Mouse (Mus musculus): Measurements from ENCODE around the gene Galnt15.
A peak's percentile ranks its signal among the peaks of the same experiment; 100 is the strongest.

Galnt15 gene

DNA sequence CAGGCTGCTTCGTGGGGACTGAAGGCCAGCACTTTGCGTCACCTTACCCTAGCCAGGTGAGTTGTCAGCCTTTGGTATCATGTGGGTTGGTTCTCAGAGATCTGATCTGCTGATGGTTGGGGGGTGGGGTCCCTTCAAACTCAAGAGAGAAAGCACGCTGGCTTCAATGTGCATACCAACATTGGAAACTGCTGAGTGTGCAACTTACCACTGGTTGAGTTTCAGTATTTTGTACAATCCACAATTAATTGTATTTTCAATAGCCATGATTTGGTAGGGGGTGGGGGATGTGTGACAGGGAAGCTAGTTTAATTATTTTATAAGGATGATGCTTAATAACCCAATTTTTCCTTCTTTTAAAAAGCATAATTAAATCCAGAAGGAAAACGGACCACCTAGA is 62.9 kb downstream of the Galnt15 start:
- no peak for DNase-seq

DNA sequence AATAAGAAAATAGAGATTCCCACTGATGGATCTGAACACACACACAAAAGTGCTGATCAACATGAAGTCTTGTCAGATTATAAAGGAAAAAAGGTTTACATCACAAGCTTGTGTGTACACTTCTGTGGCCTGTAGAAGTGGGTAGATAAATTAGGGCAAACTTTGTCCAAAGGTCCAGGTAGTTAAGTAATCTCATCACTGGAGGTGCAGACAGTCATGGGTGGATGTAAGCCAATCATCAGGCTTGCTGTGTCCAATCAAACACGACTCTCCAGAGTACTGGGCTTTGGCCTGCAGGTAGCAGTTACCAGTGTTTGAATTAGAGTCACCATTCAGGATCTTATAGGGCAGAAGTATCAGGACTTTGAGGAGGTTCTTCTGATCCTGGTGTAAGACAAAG is 64.2 kb downstream of the Galnt15 start:
- no peak for DNase-seq

DNA sequence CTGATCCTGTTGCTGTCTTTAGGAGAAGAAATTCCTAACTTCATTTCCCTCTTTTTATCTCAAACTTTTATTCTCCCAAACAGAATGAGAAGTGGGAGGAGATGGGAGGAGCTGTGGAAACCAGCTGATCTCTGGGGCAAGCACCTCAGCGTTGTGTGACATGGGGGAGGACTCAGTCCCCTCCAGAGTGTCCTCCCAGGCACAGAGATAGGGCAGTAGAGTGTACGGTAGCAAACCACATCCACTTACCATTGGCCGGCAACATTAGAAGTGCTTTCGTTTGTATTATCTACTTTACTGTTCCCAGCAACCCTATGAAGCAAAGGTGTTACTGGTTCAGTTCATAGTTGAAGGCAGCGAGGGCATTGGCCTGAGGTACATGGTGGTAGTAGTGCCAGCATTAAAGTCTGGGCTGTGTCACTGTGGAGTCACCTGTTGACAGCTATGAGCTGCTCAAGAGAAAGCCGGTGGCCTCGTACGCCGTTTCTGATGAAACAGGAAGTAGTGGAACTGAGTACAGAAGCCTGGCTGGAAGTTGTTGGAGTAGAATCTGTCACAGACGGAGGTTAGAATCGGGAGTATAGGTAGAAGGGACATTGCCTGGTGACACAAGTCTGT is 64.8 kb downstream of the Galnt15 start:
- no peak for DNase-seq

DNA sequence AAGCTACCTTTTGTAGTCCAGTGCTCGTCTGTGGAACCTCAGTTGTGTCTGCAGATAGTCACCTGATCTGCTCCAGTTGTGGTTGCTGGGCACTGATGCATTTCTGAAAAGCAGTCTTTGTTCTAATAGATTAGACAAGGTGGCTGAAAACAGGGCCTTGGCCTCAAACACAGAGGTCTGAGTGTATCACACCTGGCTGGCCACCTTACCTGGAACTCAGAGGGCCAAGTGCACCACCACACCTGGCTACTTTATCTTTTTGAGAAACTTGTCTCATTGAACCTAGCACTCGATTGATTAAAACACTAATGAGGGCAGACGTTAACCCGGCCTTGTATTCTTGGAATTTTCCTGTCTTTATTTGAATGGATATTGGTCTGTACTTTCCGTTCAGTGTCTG is 66.9 kb downstream of the Galnt15 start:
- DNase-seq = no peak

DNA sequence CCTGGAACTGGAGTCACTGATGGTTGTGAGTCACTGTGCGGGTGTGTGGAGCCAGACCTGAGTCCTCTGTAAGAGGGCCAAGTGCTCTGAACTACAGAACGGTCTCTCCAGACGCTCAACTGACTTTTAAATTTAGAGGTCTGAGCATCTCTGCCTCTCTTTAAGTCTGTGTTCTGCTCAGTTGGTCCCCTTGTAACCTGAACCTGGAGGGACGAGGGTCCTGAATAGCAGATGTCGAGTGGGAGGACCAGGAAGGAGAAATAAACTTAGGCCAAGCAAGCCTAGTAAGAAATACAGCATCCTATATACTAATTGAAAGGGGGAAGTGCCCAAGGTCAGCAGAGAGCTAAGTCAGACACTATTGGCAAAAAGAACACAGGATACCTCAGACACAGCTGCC is 68.0 kb downstream of the Galnt15 start:
- DNase-seq = no peak

DNA sequence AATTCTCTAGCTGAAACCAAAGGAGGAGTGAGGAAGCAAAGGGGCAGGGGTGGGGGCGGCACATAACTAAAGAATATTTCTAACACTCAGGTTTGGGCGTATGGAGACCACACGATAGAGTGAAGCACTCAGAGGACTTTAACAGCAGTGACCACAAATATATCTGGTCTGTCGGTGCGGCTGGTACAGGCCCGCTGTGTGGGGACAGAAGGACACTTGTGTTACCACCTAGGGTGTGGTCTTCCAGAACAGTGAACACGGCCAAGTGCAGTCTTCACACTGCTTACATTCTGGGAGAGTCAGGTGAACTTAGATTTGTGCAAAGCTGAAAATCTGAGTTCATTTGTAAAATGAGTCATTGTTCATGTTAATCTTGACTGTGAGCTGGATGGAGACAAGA is 68.9 kb downstream of the Galnt15 start:
- no peak for DNase-seq

DNA sequence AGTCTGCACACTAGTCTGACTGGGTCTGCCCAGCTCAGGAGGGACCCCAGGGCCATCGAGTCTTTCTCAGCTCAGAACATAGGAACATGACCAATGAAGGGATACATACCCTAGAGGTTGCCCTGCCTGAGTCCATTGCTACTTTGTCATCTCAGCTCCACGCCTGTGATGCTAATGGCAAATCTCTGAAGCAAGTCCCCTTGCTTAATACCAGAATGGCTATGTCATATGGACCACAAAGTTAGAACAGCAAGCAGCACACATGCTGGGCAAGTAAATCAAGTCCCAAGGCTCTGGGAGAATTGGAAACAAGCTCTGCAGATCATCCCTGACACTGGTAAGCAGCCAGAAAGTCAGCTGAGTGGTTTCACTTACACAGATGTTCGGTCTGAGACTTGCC is 70.2 kb downstream of the Galnt15 start:
- no peak for DNase-seq

DNA sequence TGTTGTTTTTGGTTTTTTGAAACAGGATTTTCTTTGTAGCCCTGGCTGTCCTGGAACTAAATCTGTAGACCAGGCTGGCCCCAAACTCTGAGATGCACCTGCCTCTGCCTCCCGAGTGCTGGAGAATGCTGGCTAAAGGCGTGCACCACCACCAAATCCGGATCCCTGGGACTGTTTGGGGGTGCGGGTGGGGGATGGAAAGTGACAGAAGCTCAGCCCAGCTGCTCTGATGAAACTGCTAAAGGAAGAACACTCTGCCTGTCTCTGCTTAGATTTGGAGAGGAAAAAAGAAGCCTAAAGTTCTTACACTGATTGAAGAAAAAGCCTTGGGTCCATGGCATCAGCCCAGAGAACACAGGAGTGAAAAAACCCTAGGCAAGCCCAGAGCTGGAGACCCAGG is 74.8 kb downstream of the Galnt15 start:
- DNase-seq = no peak

DNA sequence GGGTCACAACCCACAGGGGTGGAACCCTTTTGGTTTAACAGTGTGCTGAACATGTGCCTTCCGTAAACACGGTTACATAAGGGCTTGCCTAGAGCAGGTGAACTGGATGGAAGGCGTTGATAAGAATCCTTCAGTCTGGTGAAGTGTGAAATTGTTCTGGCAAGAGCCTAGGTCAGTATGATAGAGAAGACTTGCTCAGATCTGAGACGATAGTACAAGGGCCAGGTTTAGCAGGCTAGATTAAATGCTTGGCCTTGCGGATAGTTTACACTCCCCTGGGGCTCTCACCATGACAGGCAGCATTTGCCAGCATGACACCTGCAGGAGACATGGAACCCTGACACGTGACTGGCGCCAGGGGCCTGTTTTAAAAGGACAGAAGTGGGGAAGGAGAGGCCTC is 76.9 kb downstream of the Galnt15 start:
- DNase-seq = peak in 1 of 2 experiments; percentile 9

DNA sequence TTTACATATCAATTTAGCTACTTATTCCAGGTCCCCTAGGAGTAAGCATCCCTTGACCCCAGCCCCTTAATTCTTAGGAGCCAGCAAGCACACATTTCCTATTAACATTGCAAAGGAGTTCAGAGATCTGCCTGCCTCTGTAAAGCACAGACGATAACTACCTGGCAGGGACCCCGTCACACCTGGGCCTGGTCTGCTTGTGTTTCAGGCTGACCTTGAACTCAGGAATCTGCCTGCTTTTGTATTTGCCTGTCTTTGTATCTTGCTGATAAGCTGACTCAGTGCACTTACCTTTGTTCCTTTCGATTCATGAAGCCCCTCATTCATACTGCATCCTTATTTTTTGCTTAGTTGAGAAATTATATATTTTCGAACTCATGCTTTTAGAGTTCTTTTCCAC is 78.1 kb downstream of the Galnt15 start:
- DNase-seq = no peak
